Mouse (Mus musculus) embryonic facial prominence, embryonic 13.5 days (tissue): ENCODE measurements at regions not wholly inside any gene's neighbourhood (a gene's known extent, or its start where the extent isn't known, plus 50 kb on each side); places are given as distances from the start of the nearest gene placed in this dataset.
A peak's percentile ranks its signal among the peaks of the same experiment; 100 is the strongest.

Experiments
- ATAC-seq: fragments of 200-750 bp; cut with Nextera tagmentation; 2 replicates; pipeline ENCODE4 v1.8.0; 2017; ENCODE audit warnings: low read depth; ENCODE audit not compliant: insufficient number of reproducible peaks, insufficient read depth, low FRiP score, low TSS enrichment
- H3K27ac ChIP-seq: fragments of 300-500 bp; sonication (generic); 2 replicates; pipeline ENCODE4 v1.5.1; 2015; ENCODE audit warnings: moderate library complexity, mild to moderate bottlenecking, inconsistent platforms
- H3K27me3 ChIP-seq: fragments of 300-500 bp; sonication (generic); 2 replicates; pipeline ENCODE4 v1.6.1; 2015; ENCODE audit warnings: mild to moderate bottlenecking, inconsistent platforms
- H3K36me3 ChIP-seq: fragments of 300-500 bp; sonication (generic); 2 replicates; pipeline ENCODE4 v1.6.1; 2015; ENCODE audit warnings: mild to moderate bottlenecking, inconsistent platforms
- H3K4me1 ChIP-seq: fragments of 300-500 bp; sonication (generic); 2 replicates; pipeline ENCODE4 v1.6.1; 2015; ENCODE audit warnings: inconsistent platforms
- H3K4me2 ChIP-seq: fragments of 300-500 bp; sonication (generic); 2 replicates; pipeline ENCODE4 v1.6.1; 2015; ENCODE audit warnings: moderate library complexity, mild to moderate bottlenecking, inconsistent platforms
- H3K4me3 ChIP-seq: fragments of 300-500 bp; sonication (generic); 2 replicates; pipeline ENCODE4 v1.5.1; 2015; ENCODE audit warnings: mild to moderate bottlenecking, inconsistent platforms
- H3K9ac ChIP-seq: fragments of 300-500 bp; sonication (generic); 2 replicates; pipeline ENCODE4 v1.6.1; 2015; ENCODE audit warnings: mild to moderate bottlenecking, inconsistent platforms
- H3K9me3 ChIP-seq: fragments of 300-500 bp; sonication (generic); 2 replicates; pipeline ENCODE4 v1.6.1; 2016; ENCODE audit warnings: inconsistent platforms
- WGBS: fragments of 180-500 bp; shearing (Covaris S2); methylation state at CpG from one replicate; pipeline ENCODE4 v1.1.7; 2015; ENCODE audit warnings: mixed read lengths; 5-methylcytosine and 5-hydroxymethylcytosine counted together

- Histone ChIP-seq H3K36me3 (no peaks in the 10 kb centered on the region), H3K9ac (no peak overlapping the region), H3K4me1 (peaks cover 18% of the 10 kb centered on the region), H3K9me3 (no peaks in the 10 kb centered on the region), H3K4me2 (no peak overlapping the region), H3K27me3 (no peaks in the 10 kb centered on the region), H3K27ac (peak overlapping the region; percentile 74), H3K4me3 (no peak overlapping the region)
- 56% methylated on average over 2 of the region's 2 CpGs for WGBS
- no peak for ATAC-seq
These were observed 233.4 kb upstream of the Tbx18 start for GRCm38 (mm10) chr9:87964508-87964907.

- WGBS, result 34% methylated on average over 3 of the region's 3 CpGs
- H3K4me1 ChIP-seq, result peaks cover 18% of the 10 kb centered on the region
These were observed 234.2 kb upstream of the Tbx18 start for GRCm38 (mm10) chr9:87965103-87965780.

GRCm38 (mm10) chr9:87968190-87969082, 237.4 kb upstream of the Tbx18 start:
- no peak overlapping the region for H3K4me2 ChIP-seq
- no peaks in the 10 kb centered on the region for H3K27me3 ChIP-seq
- H3K9ac ChIP-seq, result no peak overlapping the region
- no peaks in the 10 kb centered on the region for H3K36me3 ChIP-seq
- H3K9me3 ChIP-seq, result no peaks in the 10 kb centered on the region
- H3K4me1 ChIP-seq, result peaks cover 18% of the 10 kb centered on the region
- no peak overlapping the region for H3K4me3 ChIP-seq
- H3K27ac ChIP-seq, result no peak overlapping the region
- ATAC-seq, result no peak
- WGBS, result 65% methylated on average over 5 of the region's 5 CpGs

More at GRCm38 (mm10) chr9:87965103-87965780, 234.2 kb upstream of the Tbx18 start:
- no peaks in the 10 kb centered on the region for H3K27me3 ChIP-seq
- no peaks in the 10 kb centered on the region for H3K36me3 ChIP-seq
- no peak overlapping the region for H3K9ac ChIP-seq
- no peak overlapping the region for H3K4me2 ChIP-seq
- peak overlapping the region; percentile 60; the same call in 1 of the 2 replicates for H3K27ac ChIP-seq
- H3K4me3 ChIP-seq, result no peak overlapping the region
- no peaks in the 10 kb centered on the region for H3K9me3 ChIP-seq
- ATAC-seq, result no peak

GRCm38 (mm10) chr9:87970586-87970985, 239.5 kb upstream of the Tbx18 start:
- H3K4me3 ChIP-seq, result no peak overlapping the region
- H3K9ac ChIP-seq, result no peak overlapping the region
- H3K36me3 ChIP-seq, result no peaks in the 10 kb centered on the region
- H3K27ac ChIP-seq, result no peak overlapping the region
- no peaks in the 10 kb centered on the region for H3K9me3 ChIP-seq
- no peak for ATAC-seq
- peaks cover 7% of the 10 kb centered on the region; the same call in 1 of the 2 replicates for H3K4me1 ChIP-seq
- no peak overlapping the region for H3K4me2 ChIP-seq
- H3K27me3 ChIP-seq, result no peaks in the 10 kb centered on the region

- Histone ChIP-seq H3K27ac (no peak overlapping the region), H3K27me3 (no peaks in the 10 kb centered on the region), H3K4me2 (no peak overlapping the region), H3K4me1 (no peaks in the 10 kb centered on the region), H3K9ac (no peak overlapping the region), H3K4me3 (no peak overlapping the region), H3K36me3 (no peaks in the 10 kb centered on the region), H3K9me3 (no peaks in the 10 kb centered on the region)
- ATAC-seq, result no peak
- WGBS, result 90% methylated on average over 3 of the region's 3 CpGs
These were observed 240.7 kb upstream of the Tbx18 start for GRCm38 (mm10) chr9:87971791-87972190.

- Histone ChIP-seq H3K27ac (no peak overlapping the region), H3K4me3 (no peak overlapping the region), H3K4me1 (no peaks in the 10 kb centered on the region), H3K4me2 (no peak overlapping the region), H3K27me3 (no peaks in the 10 kb centered on the region), H3K9ac (no peak overlapping the region), H3K9me3 (no peaks in the 10 kb centered on the region), H3K36me3 (no peaks in the 10 kb centered on the region)
- 48% methylated on average over 6 of the region's 6 CpGs for WGBS
- no peak for ATAC-seq
These were observed 242.5 kb upstream of the Tbx18 start for GRCm38 (mm10) chr9:87973531-87973930.

GRCm38 (mm10) chr9:87984910-87985309, 253.8 kb upstream of the Tbx18 start:
- H3K36me3 ChIP-seq, result no peaks in the 10 kb centered on the region
- no peak overlapping the region for H3K4me2 ChIP-seq
- H3K27me3 ChIP-seq, result no peaks in the 10 kb centered on the region
- H3K4me1 ChIP-seq, result peaks cover 6% of the 10 kb centered on the region; the same call in 1 of the 2 replicates
- ATAC-seq, result no peak; the same call in 1 of the 2 replicates
- no peaks in the 10 kb centered on the region for H3K9me3 ChIP-seq
- H3K27ac ChIP-seq, result no peak overlapping the region
- WGBS, result 27% methylated on average over 3 of the region's 3 CpGs
- no peak overlapping the region for H3K9ac ChIP-seq
- no peak overlapping the region for H3K4me3 ChIP-seq

- H3K9me3 ChIP-seq, result no peaks in the 10 kb centered on the region
- H3K27me3 ChIP-seq, result no peaks in the 10 kb centered on the region
- 28% methylated on average over 4 of the region's 4 CpGs for WGBS
- no peak overlapping the region for H3K4me2 ChIP-seq
- H3K27ac ChIP-seq, result no peak overlapping the region
- no peak overlapping the region for H3K9ac ChIP-seq
- H3K4me3 ChIP-seq, result no peak overlapping the region
- no peak for ATAC-seq
- peaks cover 6% of the 10 kb centered on the region; the same call in 1 of the 2 replicates for H3K4me1 ChIP-seq
- no peaks in the 10 kb centered on the region for H3K36me3 ChIP-seq
These were observed 254.4 kb upstream of the Tbx18 start for GRCm38 (mm10) chr9:87985439-87985838.

- H3K9ac ChIP-seq, result no peak overlapping the region
- no peaks in the 10 kb centered on the region for H3K36me3 ChIP-seq
- H3K4me3 ChIP-seq, result no peak overlapping the region
- H3K27ac ChIP-seq, result no peak overlapping the region
- H3K4me1 ChIP-seq, result no peaks in the 10 kb centered on the region
- H3K9me3 ChIP-seq, result no peaks in the 10 kb centered on the region
- 82% methylated on average over 8 of the region's 8 CpGs for WGBS
- H3K4me2 ChIP-seq, result no peak overlapping the region
- ATAC-seq, result no peak
- H3K27me3 ChIP-seq, result no peaks in the 10 kb centered on the region
These were observed 275.1 kb upstream of the Tbx18 start for GRCm38 (mm10) chr9:88005945-88006700.

- Histone ChIP-seq H3K4me3 (no peak overlapping the region), H3K36me3 (no peaks in the 10 kb centered on the region), H3K9ac (no peak overlapping the region), H3K4me2 (no peak overlapping the region), H3K27me3 (no peaks in the 10 kb centered on the region), H3K27ac (no peak overlapping the region), H3K4me1 (no peaks in the 10 kb centered on the region), H3K9me3 (no peaks in the 10 kb centered on the region)
- WGBS, result 88% methylated on average over 3 of the region's 3 CpGs
- no peak for ATAC-seq
These were observed 292.7 kb upstream of the Tbx18 start for GRCm38 (mm10) chr9:88023752-88024151.

GRCm38 (mm10) chr9:88025936-88026335, 294.9 kb upstream of the Tbx18 start:
- Histone ChIP-seq H3K9me3 (no peaks in the 10 kb centered on the region), H3K4me3 (no peak overlapping the region), H3K36me3 (no peaks in the 10 kb centered on the region), H3K9ac (no peak overlapping the region), H3K4me1 (no peaks in the 10 kb centered on the region), H3K27me3 (no peaks in the 10 kb centered on the region), H3K4me2 (no peak overlapping the region), H3K27ac (no peak overlapping the region)
- no peak for ATAC-seq
- 62% methylated on average over 2 of the region's 2 CpGs for WGBS
